Mouse (Mus musculus): ENCODE results near the gene Reep1. TPM values are rescaled to one million over a fixed set of nuclear protein-coding genes. Genes with fewer than 3 reads are reported as not detected.

Reep1 gene
- polyA plus RNA-seq, 1 experiment from 2014 or later: 15.0 TPM

DNA sequence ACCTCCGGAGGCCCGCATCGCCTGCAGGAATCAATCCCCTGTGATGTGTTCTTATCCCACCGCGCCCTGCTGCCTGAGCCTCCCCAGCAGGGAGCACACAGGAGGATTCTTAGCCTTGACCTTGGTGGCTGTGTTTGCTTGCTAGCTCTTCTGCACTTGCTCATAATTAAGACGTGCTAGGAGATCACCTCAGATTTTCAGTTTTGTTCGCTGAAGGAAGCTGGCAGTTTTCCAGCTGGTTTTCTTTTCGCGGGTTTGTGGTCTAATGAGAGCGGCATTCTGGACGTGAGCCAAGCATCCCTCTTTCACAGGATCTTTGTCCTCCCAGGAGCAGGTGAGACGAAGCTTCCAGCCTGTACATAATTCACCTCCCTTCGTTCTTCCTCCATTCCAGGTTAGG lies 33.6 kb downstream of the Reep1 start:
- Histone ChIP-seq H3K4me1 (peaks cover 9% of the 10 kb centered on the region), H3K4me2 (no peak overlapping the region), H3K27ac (no peak overlapping the region), H3K27me3 (no peaks in the 10 kb centered on the region), H3K9ac (no peak overlapping the region), H3K9me3 (replicated peaks) (no peaks in the 10 kb centered on the region), H3K36me3 (no peaks in the 10 kb centered on the region), H3K4me3 (replicated peaks) (no peak overlapping the region)
- ATAC-seq (replicated peaks; ENCODE audit: low FRiP score): no peak
- WGBS: 56% methylated on average over 13 of the region's 13 CpGs

DNA sequence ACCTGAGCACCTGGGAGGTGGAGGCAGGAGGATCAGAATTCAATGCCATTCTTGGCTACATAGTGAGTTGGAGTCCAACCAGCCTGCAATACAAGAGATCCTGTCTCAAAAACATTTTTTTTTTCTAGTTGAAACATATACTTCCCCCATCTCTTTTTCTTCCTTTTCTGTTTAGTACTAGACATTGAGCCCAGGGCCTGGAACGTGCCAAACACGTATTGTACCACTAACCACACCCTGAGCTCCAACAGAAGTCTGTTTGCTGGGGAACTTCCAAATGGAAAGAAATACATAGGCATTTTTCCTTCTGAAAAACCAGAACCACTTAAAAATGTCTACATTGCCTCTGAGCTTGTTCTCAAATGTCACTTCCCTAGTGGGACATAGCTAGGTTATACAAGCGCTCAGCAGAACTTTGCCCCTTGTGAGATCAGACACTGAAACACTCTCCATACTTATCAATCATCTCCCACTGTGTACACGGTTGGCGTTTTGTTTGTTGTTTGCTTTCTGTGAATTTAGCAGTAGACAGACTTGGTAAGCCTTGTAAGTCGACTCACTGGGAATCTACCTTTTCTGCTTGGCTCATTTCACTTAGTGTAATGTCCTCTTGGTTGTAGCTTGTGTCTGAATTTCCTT lies 34.8 kb downstream of the Reep1 start:
- no peaks in the 10 kb centered on the region for H3K36me3 ChIP-seq
- no peak overlapping the region for H3K27ac ChIP-seq
- no peak overlapping the region for H3K4me3 ChIP-seq (replicated peaks)
- H3K4me1 ChIP-seq: 0 out of 2 replicates have a peak, but pooled peaks cover 4% of the 10 kb centered on the region
- no peak overlapping the region for H3K9ac ChIP-seq
- no peak overlapping the region for H3K4me2 ChIP-seq
- H3K27me3 ChIP-seq: no peaks in the 10 kb centered on the region
- no peak for ATAC-seq (replicated peaks; ENCODE audit: low FRiP score)
- H3K9me3 ChIP-seq (replicated peaks): no peaks in the 10 kb centered on the region
- 82% methylated on average over 6 of the region's 6 CpGs for WGBS

DNA sequence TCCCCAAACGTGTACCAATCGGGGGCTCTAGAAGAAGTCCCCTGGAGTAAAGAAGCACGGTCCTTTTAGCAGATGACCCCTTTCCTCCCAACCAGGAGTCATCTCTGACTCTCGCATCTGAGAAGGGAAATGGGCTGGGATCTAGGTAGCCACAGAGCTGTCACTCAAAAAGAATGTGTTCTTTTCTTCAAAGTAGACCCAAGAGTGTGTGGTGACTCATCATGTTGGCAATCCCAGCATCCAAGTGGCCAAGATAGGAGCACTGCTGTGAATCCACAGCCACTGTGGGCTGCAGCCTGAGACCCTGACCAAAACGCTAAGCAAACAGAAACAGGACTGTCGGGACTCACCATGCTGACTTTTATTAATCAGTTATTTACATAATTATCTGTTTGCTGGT lies 37.6 kb downstream of the Reep1 start:
- 88% methylated on average over 6 of the region's 6 CpGs for WGBS
- H3K27ac ChIP-seq: no peak overlapping the region
- H3K4me2 ChIP-seq: no peak overlapping the region
- 0 out of 2 replicates have a peak, but pooled peaks cover 4% of the 10 kb centered on the region for H3K4me1 ChIP-seq
- no peaks in the 10 kb centered on the region for H3K36me3 ChIP-seq
- H3K27me3 ChIP-seq: no peaks in the 10 kb centered on the region
- H3K9ac ChIP-seq: no peak overlapping the region
- no peaks in the 10 kb centered on the region for H3K9me3 ChIP-seq (replicated peaks)
- no peak overlapping the region for H3K4me3 ChIP-seq (replicated peaks)
- no peak for ATAC-seq (replicated peaks; ENCODE audit: low FRiP score)

DNA sequence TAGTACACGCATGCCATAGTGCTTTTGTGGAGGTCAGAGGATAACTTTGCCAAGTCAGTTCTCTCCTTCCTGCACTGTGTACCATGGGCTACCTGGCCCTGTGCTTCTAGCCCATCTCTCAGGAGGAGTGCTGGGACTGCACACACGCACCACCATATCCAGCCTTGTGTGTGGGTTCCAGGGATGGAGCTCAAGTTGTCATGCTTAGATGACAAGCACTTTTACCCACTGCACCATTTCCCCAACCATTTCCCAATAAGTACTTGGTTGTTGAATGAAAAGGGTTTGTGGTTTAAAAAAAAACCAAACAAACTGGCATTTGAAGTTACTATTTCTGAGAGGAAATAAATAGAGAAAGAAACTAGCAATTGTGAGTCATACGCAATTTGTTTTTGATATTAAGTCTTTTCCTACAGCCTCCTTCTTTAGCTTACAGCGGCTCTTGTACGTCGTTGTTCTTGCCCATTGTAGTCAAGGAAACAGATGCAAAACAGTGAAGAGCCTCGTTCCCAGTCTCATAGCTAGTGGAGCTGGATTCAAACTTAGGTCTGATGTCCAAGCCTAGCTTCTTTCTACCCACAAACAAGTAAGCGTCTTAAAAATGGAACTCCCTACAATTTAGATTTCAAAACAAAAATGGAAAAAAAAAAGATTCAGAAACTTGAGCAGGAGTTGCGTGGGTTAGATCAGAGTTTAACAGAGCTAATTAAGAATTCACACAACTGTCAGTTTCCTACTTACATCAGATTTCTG lies 38.3 kb downstream of the Reep1 start:
- Histone ChIP-seq H3K9me3 (replicated peaks) (no peaks in the 10 kb centered on the region), H3K27ac (no peak overlapping the region), H3K36me3 (no peaks in the 10 kb centered on the region), H3K27me3 (no peaks in the 10 kb centered on the region), H3K4me1 (0 out of 2 replicates have a peak, but pooled peaks cover 4% of the 10 kb centered on the region), H3K9ac (no peak overlapping the region), H3K4me2 (no peak overlapping the region), H3K4me3 (replicated peaks) (no peak overlapping the region)
- ATAC-seq (replicated peaks; ENCODE audit: low FRiP score): no peak
- WGBS: 87% methylated on average over 9 of the region's 9 CpGs

DNA sequence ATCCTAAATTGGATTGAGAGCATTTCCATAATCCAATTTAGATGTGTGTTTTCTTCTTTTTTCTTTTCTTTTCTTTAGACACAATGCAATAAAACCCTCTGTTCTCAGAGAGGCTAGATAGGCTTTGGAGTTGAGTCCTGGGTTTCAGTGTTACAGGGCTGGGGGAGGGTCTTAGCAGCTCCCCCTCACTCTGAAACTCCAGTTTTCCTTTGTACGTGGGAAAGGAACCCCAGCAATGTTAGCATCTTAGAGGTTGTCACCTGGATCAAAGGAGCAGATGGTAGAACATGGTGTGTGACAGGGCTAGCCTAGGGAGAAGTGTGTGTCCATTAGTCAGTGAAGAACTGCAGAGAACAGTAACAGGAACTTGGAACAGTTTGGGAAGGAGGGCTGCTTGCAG lies 38.9 kb downstream of the Reep1 start:
- H3K36me3 ChIP-seq: no peaks in the 10 kb centered on the region
- no peak for ATAC-seq (replicated peaks; ENCODE audit: low FRiP score)
- no peak overlapping the region for H3K4me2 ChIP-seq
- 25% methylated on average over 1 of the region's 1 CpGs for WGBS
- H3K4me1 ChIP-seq: no peaks in the 10 kb centered on the region
- no peak overlapping the region for H3K4me3 ChIP-seq (replicated peaks)
- no peaks in the 10 kb centered on the region for H3K9me3 ChIP-seq (replicated peaks)
- H3K9ac ChIP-seq: no peak overlapping the region
- H3K27me3 ChIP-seq: no peaks in the 10 kb centered on the region
- no peak overlapping the region for H3K27ac ChIP-seq

DNA sequence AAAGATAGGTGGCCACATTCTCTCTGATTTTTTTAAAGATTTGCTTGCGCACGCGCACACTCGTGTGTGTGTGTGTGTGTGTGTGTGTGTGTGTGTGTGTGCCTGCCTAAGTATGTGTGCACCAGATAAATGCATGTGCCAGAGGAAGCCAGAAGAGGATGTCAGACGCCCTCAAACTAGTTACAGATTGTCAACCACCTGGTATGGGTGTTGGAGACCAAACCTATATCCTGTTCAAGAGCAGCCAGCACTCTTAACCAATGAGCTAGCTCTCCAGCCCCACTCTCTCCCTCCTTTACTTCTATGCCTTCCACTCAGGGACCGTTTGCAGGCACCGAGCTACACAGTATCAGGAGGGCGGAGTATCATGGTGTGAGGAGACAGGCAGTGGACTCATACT lies 39.5 kb downstream of the Reep1 start:
- Histone ChIP-seq H3K4me2 (no peak overlapping the region), H3K27me3 (no peaks in the 10 kb centered on the region), H3K9ac (no peak overlapping the region), H3K4me3 (replicated peaks) (no peak overlapping the region), H3K4me1 (no peaks in the 10 kb centered on the region), H3K9me3 (replicated peaks) (no peaks in the 10 kb centered on the region), H3K27ac (no peak overlapping the region), H3K36me3 (no peaks in the 10 kb centered on the region)
- no peak for ATAC-seq (replicated peaks; ENCODE audit: low FRiP score)
- WGBS: 82% methylated on average over 8 of the region's 8 CpGs

DNA sequence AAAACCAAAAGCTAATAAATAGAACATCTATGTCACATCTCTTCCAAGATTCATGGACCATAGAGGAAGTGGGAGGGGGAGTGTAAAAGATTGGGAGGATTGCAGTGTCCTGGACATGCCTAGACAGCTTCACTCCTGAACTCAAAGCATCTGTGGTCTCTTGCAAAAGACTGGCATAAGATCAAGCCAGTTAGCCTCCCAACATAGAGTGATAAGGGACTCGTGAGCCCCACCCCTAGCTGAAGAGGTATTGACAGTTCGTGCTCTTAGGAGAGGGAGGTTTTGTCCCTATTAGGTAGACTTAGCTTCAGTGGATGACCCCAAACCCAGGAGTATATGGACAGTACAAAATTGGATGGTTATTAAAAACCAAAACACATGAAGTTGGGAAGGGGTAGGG lies 44.2 kb downstream of the Reep1 start:
- Histone ChIP-seq H3K4me3 (replicated peaks) (no peak overlapping the region), H3K4me2 (no peak overlapping the region), H3K9me3 (replicated peaks) (no peaks in the 10 kb centered on the region), H3K4me1 (peaks cover 4% of the 10 kb centered on the region), H3K27me3 (no peaks in the 10 kb centered on the region), H3K9ac (no peak overlapping the region), H3K27ac (no peak overlapping the region), H3K36me3 (no peaks in the 10 kb centered on the region)
- WGBS: 83% methylated on average over 2 of the region's 2 CpGs
- ATAC-seq (replicated peaks; ENCODE audit: low FRiP score): no peak

DNA sequence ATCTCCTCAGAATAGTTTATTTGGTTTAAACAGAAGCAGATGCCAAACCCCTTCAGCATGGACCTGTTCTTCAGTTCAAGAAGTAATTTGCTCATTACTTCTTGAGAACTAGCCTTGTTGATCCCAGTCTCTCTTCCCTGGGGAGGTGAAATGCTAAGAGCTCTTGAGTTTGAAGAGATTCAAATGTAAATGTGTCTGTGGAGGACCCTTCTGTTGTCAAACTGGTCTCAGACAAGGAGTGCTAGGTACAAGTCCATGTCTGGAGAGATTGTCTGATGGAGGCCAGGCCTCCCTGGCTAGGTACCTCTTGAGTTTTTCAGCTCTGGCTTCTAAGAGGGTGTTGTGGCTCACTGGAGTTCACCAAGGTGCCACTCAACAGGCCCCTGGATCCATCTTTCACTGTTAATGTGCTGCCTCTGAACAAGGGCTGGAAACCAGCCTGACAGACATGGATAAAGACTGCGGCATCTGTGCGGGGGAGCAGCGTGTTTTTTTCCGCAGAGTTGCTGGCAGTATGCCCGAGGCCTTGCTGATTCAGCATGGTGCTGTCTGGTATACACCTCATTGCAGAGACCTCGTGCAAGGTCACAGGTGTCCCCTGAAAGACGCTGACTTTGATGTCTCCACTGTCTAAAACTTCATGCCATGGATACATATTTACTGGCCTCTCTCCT lies 45.6 kb downstream of the Reep1 start:
- no peak overlapping the region for H3K9ac ChIP-seq
- ATAC-seq (replicated peaks; ENCODE audit: low FRiP score): no peak
- 66% methylated on average over 7 of the region's 7 CpGs for WGBS
- H3K4me3 ChIP-seq (replicated peaks): no peak overlapping the region
- no peaks in the 10 kb centered on the region for H3K36me3 ChIP-seq
- H3K27me3 ChIP-seq: no peaks in the 10 kb centered on the region
- no peaks in the 10 kb centered on the region for H3K9me3 ChIP-seq (replicated peaks)
- no peak overlapping the region for H3K4me2 ChIP-seq
- H3K27ac ChIP-seq: no peak overlapping the region
- peaks cover 14% of the 10 kb centered on the region for H3K4me1 ChIP-seq

DNA sequence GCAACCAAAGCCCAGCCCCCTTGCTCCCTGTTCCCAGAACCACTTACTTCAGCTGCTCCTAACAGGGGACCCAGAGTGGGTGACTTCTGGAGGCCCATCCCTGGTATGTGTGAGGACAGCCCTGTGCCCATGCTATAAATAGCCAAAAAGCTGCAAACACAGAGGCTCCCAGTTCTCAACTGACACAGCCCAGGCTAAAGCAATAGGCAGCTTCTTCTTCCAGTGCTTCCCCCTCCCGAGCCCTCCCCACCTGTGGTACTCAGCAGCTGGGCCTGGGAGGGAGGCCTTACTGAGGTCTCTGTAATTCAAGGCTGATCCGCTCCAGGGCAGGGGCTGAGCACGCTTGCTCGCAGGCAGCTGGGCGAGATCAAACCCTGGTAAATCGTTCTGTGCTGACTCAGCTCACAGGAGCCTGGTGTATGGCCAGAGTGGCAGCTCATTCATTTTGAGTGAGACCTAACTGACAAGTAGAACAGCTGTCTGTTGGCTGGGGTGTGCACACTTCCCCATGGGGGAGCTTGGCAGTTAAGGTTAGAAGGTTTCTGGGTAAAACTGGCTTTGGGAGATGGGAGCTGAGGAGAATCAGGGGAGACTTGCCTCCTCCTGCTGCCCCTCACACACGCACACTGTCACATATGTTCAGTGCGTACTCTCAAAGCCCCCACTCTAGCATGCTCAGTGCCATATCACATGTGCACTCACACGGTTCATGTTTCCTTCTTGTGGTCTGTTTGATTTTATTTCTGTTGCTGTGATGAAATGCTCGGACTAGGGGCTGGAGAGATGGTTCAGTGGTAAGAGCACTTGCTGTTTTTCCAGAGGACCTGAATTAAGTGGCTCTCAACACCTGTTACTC lies 49.9 kb downstream of the Reep1 start:
- H3K9ac ChIP-seq: no peak overlapping the region
- no peak overlapping the region for H3K4me2 ChIP-seq

DNA sequence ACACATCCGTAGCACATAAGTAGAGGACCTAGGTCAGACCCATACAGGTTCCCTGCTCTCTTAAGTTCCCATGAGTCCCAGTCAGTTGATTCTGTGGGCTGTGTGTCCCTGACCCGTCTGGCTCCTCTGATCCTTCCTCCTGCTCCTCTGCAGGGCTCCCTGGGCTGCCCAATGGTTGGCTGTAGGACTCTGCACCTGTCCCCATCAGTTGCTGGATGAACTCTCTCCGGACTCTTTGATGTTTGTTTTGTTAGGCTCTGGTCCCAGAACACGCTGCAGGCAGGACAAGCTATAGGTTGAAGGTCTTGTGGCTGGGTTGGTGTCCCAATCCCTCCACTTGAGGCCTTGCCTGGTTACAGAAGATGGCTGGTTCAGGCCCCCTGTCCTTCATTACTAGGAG lies 51.4 kb downstream of the Reep1 start:
- Histone ChIP-seq H3K27ac (no peak overlapping the region), H3K36me3 (no peaks in the 10 kb centered on the region)
- no peak for ATAC-seq (replicated peaks; ENCODE audit: low FRiP score)

More for the DNA sequence above, 49.9 kb downstream of the Reep1 start:
- Histone ChIP-seq H3K36me3 (no peaks in the 10 kb centered on the region), H3K4me3 (replicated peaks) (no peak overlapping the region), H3K27me3 (no peaks in the 10 kb centered on the region), H3K9me3 (replicated peaks) (no peaks in the 10 kb centered on the region), H3K4me1 (peaks cover 14% of the 10 kb centered on the region), H3K27ac (no peak overlapping the region)
- ATAC-seq (replicated peaks; ENCODE audit: low FRiP score): peak; percentile 86
- WGBS: 36% methylated on average over 10 of the region's 10 CpGs

DNA sequence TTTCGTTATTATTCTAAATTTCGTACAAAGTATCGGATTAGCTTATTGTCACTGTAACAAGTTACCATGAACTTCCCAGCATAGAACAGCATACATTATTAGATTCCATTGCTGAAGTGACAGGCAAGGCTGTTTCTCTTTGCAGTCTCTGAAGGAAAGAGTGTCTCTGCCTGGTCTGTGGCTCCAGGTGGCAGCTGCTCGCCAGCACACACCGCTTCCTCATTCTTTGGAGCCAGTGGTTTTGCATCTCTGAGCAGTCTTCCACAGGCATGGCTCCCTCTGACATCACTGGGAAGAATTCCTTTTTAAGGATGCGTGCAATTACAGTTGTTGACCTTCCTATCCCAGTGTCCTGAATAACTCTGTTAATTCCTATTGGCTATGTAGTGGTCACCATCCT lies 52.7 kb downstream of the Reep1 start:
- peaks cover 14% of the 10 kb centered on the region for H3K4me1 ChIP-seq
- H3K9ac ChIP-seq: no peak overlapping the region
- no peak for ATAC-seq (replicated peaks; ENCODE audit: low FRiP score)
- H3K36me3 ChIP-seq: no peaks in the 10 kb centered on the region
- no peak overlapping the region for H3K27ac ChIP-seq
- no peak overlapping the region for H3K4me3 ChIP-seq (replicated peaks)
- H3K4me2 ChIP-seq: no peak overlapping the region
- 88% methylated on average over 6 of the region's 6 CpGs for WGBS
- H3K9me3 ChIP-seq (replicated peaks): no peaks in the 10 kb centered on the region
- no peaks in the 10 kb centered on the region for H3K27me3 ChIP-seq

More for the DNA sequence above, 51.4 kb downstream of the Reep1 start:
- Histone ChIP-seq H3K27me3 (no peaks in the 10 kb centered on the region), H3K4me3 (replicated peaks) (no peak overlapping the region), H3K9me3 (replicated peaks) (no peaks in the 10 kb centered on the region), H3K4me1 (peaks cover 14% of the 10 kb centered on the region), H3K9ac (no peak overlapping the region), H3K4me2 (no peak overlapping the region)
- 76% methylated on average over 4 of the region's 4 CpGs for WGBS

DNA sequence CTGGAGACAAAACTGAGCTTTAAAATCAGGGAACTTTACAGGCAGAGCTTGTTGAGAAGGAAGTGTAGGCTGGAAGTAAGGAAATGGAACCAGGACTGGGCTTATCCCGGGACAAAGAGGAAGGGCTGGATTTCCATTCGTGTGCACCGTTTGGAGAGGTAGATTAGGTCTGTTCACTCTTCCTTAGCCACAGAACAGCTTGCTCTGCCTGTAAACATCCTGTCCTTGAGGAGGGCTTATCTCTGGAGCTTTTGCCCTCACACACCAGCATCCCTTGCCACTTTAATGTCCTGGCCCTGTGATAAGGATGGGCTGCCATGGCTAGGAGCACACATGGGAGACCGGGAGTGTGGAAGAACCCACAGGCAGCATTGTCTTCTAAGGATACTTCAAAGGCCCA lies 60.4 kb downstream of the Reep1 start:
- no peaks in the 10 kb centered on the region for H3K9me3 ChIP-seq (replicated peaks)
- no peak overlapping the region for H3K9ac ChIP-seq
- no peaks in the 10 kb centered on the region for H3K36me3 ChIP-seq
- no peak overlapping the region for H3K27ac ChIP-seq
- no peak overlapping the region for H3K4me3 ChIP-seq (replicated peaks)
- H3K4me1 ChIP-seq: no peaks in the 10 kb centered on the region
- no peak overlapping the region for H3K4me2 ChIP-seq
- no peak for ATAC-seq (replicated peaks; ENCODE audit: low FRiP score)
- 72% methylated on average over 4 of the region's 4 CpGs for WGBS
- H3K27me3 ChIP-seq: no peaks in the 10 kb centered on the region
